Mouse (Mus musculus): ENCODE measurements at regions not wholly inside any gene's neighbourhood (a gene's known extent, or its start where the extent isn't known, plus 50 kb on each side); places are given as distances from the start of the nearest gene placed in this dataset.

DNA sequence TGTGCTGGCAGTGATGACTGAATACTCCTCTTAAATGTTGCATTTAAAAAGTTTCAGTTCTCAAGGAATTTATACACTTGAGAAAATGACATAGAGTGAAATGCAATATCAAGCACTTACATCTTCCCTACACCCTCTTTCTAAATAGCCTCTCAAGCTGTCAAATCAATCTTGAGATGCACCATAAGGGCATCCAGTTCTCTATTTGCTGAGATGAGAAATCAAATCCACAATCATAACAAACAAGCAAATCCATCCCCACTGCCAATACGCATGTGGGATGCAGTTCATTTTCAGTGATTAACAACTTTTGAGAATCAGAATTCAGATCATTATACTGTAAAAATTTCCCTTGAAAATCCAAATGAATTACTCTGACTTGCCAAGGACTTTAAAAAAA lies 62.6 kb upstream of the Ift57 start:
- Histone ChIP-seq H3K9me3 (replicated peaks; ENCODE audit: insufficient read depth, low read length) (no peaks in the 10 kb centered on the region), H3K27ac (ENCODE audit: control insufficient read depth, low read depth, low read length) (no peak overlapping the region), H3K27me3 (ENCODE audit: control insufficient read depth in 1 of 2, insufficient read depth in 2 of 2, low read length in 2 of 2) (no peaks in the 10 kb centered on the region; a peak in 1 of 4 replicates), H3K4me1 (ENCODE audit: control insufficient read depth in 1 of 2, insufficient read depth in 2 of 2, low read length in 2 of 2) (no peaks in the 10 kb centered on the region), H3K36me3 (ENCODE audit: control insufficient read depth in 1 of 2, insufficient read depth in 2 of 2, low read length in 2 of 2) (no peaks in the 10 kb centered on the region), H3K79me2 (ENCODE audit: control insufficient read depth, insufficient read depth, low read length, poor library complexity) (no peaks in the 10 kb centered on the region), H3K4me3 (ENCODE audit: control insufficient read depth in 1 of 2, insufficient read depth in 1 of 2, low read depth in 2 of 2, low read length in 2 of 2) (no peak overlapping the region), H3K9ac (ENCODE audit: control insufficient read depth, low read depth, low read length, poor library complexity, severe bottlenecking) (no peak overlapping the region)
- TF ChIP-seq POLR2A (IDR thresholded peaks at IDR 0.05; ENCODE audit: control insufficient read depth in 1 of 2, insufficient read depth in 1 of 2, low read depth in 1 of 2, low read length in 2 of 2, poor library complexity in 1 of 2): no peak
- TF ChIP-seq TBP (IDR thresholded peaks at IDR 0.05; ENCODE audit: low read depth, low read length): no peak
- no peak for TF ChIP-seq ZKSCAN1 (IDR thresholded peaks at IDR 0.05; ENCODE audit: low read depth, low read length)
- no peak for TF ChIP-seq NRF1 (IDR thresholded peaks at IDR 0.05; ENCODE audit: insufficient read depth, low read depth, low read length, poor library complexity, severe bottlenecking)
- no peak for TF ChIP-seq RCOR1 (IDR thresholded peaks at IDR 0.05; ENCODE audit: low read depth, low read length)
- TF ChIP-seq CHD2 (IDR thresholded peaks at IDR 0.05; ENCODE audit: low read length): no peak
- no peak for TF ChIP-seq ZMIZ1 (IDR thresholded peaks at IDR 0.05; ENCODE audit: low read depth, low read length)
- TF ChIP-seq GATA1 (IDR thresholded peaks at IDR 0.05; ENCODE audit: low read depth, low read length): no peak
- no peak for TF ChIP-seq TCF12 (IDR thresholded peaks at IDR 0.05; ENCODE audit: low read depth, low read length)
- no peak for TF ChIP-seq HCFC1 (IDR thresholded peaks at IDR 0.05; ENCODE audit: low read depth, low read length)
- TF ChIP-seq RAD21 (IDR thresholded peaks at IDR 0.05; ENCODE audit: low read depth, low read length): no peak
- no peak for TF ChIP-seq ETS1 (IDR thresholded peaks at IDR 0.05; ENCODE audit: low read depth, low read length)
- no peak for TF ChIP-seq SMC3 (IDR thresholded peaks at IDR 0.05; ENCODE audit: low read depth, low read length)
- TF ChIP-seq CHD1 (IDR thresholded peaks at IDR 0.05; ENCODE audit: low read depth, low read length): no peak
- no peak for DNase-seq (ENCODE audit: low read depth, low spot score)

DNA sequence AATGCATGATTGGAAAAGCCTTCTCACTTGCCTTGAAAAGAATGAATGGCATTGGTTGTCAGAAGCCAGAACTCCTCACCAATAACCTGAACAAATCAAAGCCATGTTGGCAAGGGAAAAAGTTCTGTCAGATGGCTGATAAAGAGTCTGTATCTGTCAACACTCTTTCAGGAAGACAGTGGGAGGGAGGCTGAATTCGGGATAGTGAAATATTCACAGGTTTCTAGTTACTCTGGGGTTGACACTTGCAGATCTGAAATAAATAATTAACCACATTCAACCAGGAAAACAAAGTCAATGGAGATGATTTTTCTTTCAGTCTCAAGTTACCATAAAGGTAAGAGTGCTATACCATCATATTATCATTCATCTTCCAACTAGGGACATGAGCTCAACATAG lies 56.3 kb upstream of the Ift57 start:
- H3K36me3 ChIP-seq (ENCODE audit: control insufficient read depth in 1 of 2, insufficient read depth in 2 of 2, low read length in 2 of 2): no peaks in the 10 kb centered on the region
- TF ChIP-seq MAFK (IDR thresholded peaks at IDR 0.05; ENCODE audit: borderline replicate concordance, low read depth, low read length) (no peak), ELF1 (IDR thresholded peaks at IDR 0.05; ENCODE audit: low read depth, low read length) (no peak), NELFE (IDR thresholded peaks at IDR 0.05; ENCODE audit: low read depth, low read length) (no peak), ZMIZ1 (IDR thresholded peaks at IDR 0.05; ENCODE audit: low read depth, low read length) (no peak), MYB (IDR thresholded peaks at IDR 0.05; ENCODE audit: low read depth, low read length) (no peak), POLR2AphosphoS2 (IDR thresholded peaks at IDR 0.05; ENCODE audit: low read length) (no peak), CHD2 (IDR thresholded peaks at IDR 0.05; ENCODE audit: low read length) (no peak), NRF1 (IDR thresholded peaks at IDR 0.05; ENCODE audit: insufficient read depth, low read depth, low read length, poor library complexity, severe bottlenecking) (no peak), SIN3A (IDR thresholded peaks at IDR 0.05; ENCODE audit: low read length) (no peak), SMC3 (IDR thresholded peaks at IDR 0.05; ENCODE audit: low read depth, low read length) (no peak), ZKSCAN1 (IDR thresholded peaks at IDR 0.05; ENCODE audit: low read depth, low read length) (no peak), JUND (IDR thresholded peaks at IDR 0.05; ENCODE audit: low read depth, low read length) (no peak), HCFC1 (IDR thresholded peaks at IDR 0.05; ENCODE audit: low read depth, low read length) (no peak)
- no peaks in the 10 kb centered on the region for H3K79me2 ChIP-seq (ENCODE audit: control insufficient read depth, insufficient read depth, low read length, poor library complexity)
- no peak for DNase-seq (ENCODE audit: low read depth, low spot score)
- no peaks in the 10 kb centered on the region for H3K9me3 ChIP-seq (replicated peaks; ENCODE audit: insufficient read depth, low read length)
- H3K4me1 ChIP-seq (ENCODE audit: control insufficient read depth in 1 of 2, insufficient read depth in 2 of 2, low read length in 2 of 2): no peaks in the 10 kb centered on the region
- peaks cover 0 to 2% of the 10 kb centered on the region in 2 experiments; a peak in 2 of 4 replicates for H3K27me3 ChIP-seq (ENCODE audit: control insufficient read depth in 1 of 2, insufficient read depth in 2 of 2, low read length in 2 of 2)
- H3K27ac ChIP-seq (ENCODE audit: control insufficient read depth, low read depth, low read length): no peak overlapping the region
- no peak overlapping the region for H3K4me3 ChIP-seq (ENCODE audit: control insufficient read depth in 1 of 2, insufficient read depth in 1 of 2, low read depth in 2 of 2, low read length in 2 of 2)
- H3K9ac ChIP-seq (ENCODE audit: control insufficient read depth, low read depth, low read length, poor library complexity, severe bottlenecking): no peak overlapping the region

Data from MEL (cell line).